20 mouse cellular contexts compared by ENCODE assay signal in the genomic region with DNA sequence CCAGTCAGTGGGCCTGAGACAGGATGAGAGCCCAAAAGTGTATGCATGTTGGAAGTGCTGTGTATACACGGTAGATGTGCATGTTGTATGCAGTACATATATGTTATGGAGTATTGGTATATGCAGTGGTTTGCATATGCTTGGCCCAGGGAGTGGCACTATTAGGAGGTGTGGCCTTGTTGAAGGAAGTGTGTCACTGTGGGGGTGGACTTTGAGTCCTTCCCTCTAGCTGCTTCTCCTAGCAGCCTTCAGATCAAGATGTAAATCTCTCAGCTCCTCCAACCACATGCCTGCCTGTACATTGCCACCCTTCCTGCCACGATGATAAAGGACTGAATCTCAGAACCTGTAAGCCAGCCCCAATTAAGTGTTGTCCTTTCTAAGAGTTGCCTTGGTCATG. TPM values are rescaled to one million over a fixed set of nuclear protein-coding genes. Genes with fewer than 3 reads are reported as not detected.
"Had no signal": no experiment of that assay in that cellular context is flagged by ENCODE, and none has a peak within 500 bp of the region (broad histone marks: within the 10 kb centered on the region; RNA-seq: fewer than 3 reads in every experiment).

No protein-coding gene starts in this region.

- DNase-seq: lung, adult 18-20 months; lung, embryonic 14.5 days; lung, postnatal 10 days; lung, postnatal 4 days; midbrain, embryonic 14.5 days; right cerebral cortex, postnatal 25 days; right cerebral cortex, postnatal 4 days; thymus, adult 18-20 months; thymus, postnatal 14 days; thymus, postnatal 36 days had no signal

- H3K36me3 ChIP-seq: midbrain, embryonic 10.5 days; midbrain, embryonic 12.5 days; neural tube, embryonic 13.5 days; neural tube, embryonic 15.5 days; stomach, embryonic 15.5 days had no signal

- H3K27ac ChIP-seq: midbrain, embryonic 10.5 days; midbrain, embryonic 12.5 days; neural tube, embryonic 13.5 days; neural tube, embryonic 15.5 days; stomach, embryonic 15.5 days had no signal

- H3K4me2 ChIP-seq: lung, embryonic 14.5 days; midbrain, embryonic 12.5 days; neural tube, embryonic 13.5 days; neural tube, embryonic 15.5 days; stomach, embryonic 15.5 days had no signal

- H3K4me1 ChIP-seq: neural tube, embryonic 13.5 days; neural tube, embryonic 15.5 days had no signal

- H3K4me3 ChIP-seq: midbrain, embryonic 10.5 days; midbrain, embryonic 12.5 days; myocyte; neural tube, embryonic 13.5 days; neural tube, embryonic 15.5 days; stomach, embryonic 15.5 days had no signal

- H3K27me3 ChIP-seq: neural tube, embryonic 13.5 days; stomach, embryonic 15.5 days had no signal

- H3K9ac ChIP-seq: lung, embryonic 14.5 days; midbrain, embryonic 12.5 days; neural tube, embryonic 13.5 days; neural tube, embryonic 15.5 days; stomach, embryonic 15.5 days had no signal

- ATAC-seq: midbrain, embryonic 16.5 days had no signal

- H3K9me3 ChIP-seq: midbrain, embryonic 10.5 days; midbrain, embryonic 12.5 days; neural tube, embryonic 13.5 days; neural tube, embryonic 15.5 days; stomach, embryonic 15.5 days had no signal

RNA-seq across cellular contexts. Expression of a gene that starts 49.9 kb away (rescaled TPM):
- total RNA-seq: megakaryocyte, adult 5-6 weeks; megakaryocyte-erythroid progenitor cell, adult 5-6 weeks had no signal
- polyA plus RNA-seq: midbrain, embryonic 14.5 days; midbrain, embryonic 16.5 days; myocyte; neural tube, embryonic 11.5 days had no signal
